Mouse (Mus musculus) stomach, embryonic 14.5 days (tissue): ENCODE data around the gene Trip6. TPM values are rescaled to one million over a fixed set of nuclear protein-coding genes. Genes with fewer than 3 reads are reported as not detected.

Source experiments
- ATAC-seq: fragments of 200-750 bp; cut with Nextera tagmentation; 2 replicates; pipeline ENCODE4 v1.8.0; 2017; ENCODE audit warnings: low read depth, moderate TSS enrichment; ENCODE audit not compliant: insufficient number of reproducible peaks, insufficient read depth, low FRiP score
- H3K27ac ChIP-seq: fragments of 300-500 bp; sonication (generic); 2 replicates; pipeline ENCODE4 v1.5.1; 2014; ENCODE audit warnings: mild to moderate bottlenecking, low read length, moderate library complexity, mixed read lengths
- H3K27me3 ChIP-seq: fragments of 300-500 bp; sonication (generic); 2 replicates; pipeline ENCODE4 v1.6.1; 2014; ENCODE audit warnings: low read length, control low read depth, mixed read lengths; ENCODE audit not compliant: control insufficient read depth, insufficient read depth
- H3K36me3 ChIP-seq: fragments of 300-500 bp; sonication (generic); 2 replicates; pipeline ENCODE4 v1.6.1; 2014; ENCODE audit warnings: mild to moderate bottlenecking, control low read depth, low read length, moderate library complexity, mixed read lengths; ENCODE audit not compliant: control insufficient read depth, insufficient read depth
- H3K4me1 ChIP-seq: fragments of 300-500 bp; sonication (generic); 2 replicates; pipeline ENCODE4 v1.6.1; 2014; ENCODE audit warnings: low read length, control low read depth, mixed read lengths; ENCODE audit not compliant: control insufficient read depth, insufficient read depth
- H3K4me2 ChIP-seq: fragments of 300-500 bp; sonication (generic); replicated peaks from 2 replicates; pipeline ENCODE4 v1.6.1; 2014; ENCODE audit warnings: low read depth, low read length, control low read depth
- H3K4me3 ChIP-seq: fragments of 300-500 bp; sonication (generic); 2 replicates; pipeline ENCODE4 v1.5.1; 2014; ENCODE audit warnings: low read depth, low read length, control low read depth
- H3K9ac ChIP-seq: fragments of 300-500 bp; sonication (generic); replicated peaks from 2 replicates; pipeline ENCODE4 v1.6.1; 2014; ENCODE audit warnings: low read depth, mild to moderate bottlenecking, control low read depth, low read length, moderate library complexity, mixed read lengths
- H3K9me3 ChIP-seq: fragments of 300-500 bp; sonication (generic); 2 replicates; pipeline ENCODE4 v1.6.1; 2016; ENCODE audit warnings: low read depth, low read length, control low read depth; ENCODE audit not compliant: control insufficient read depth
- WGBS: fragments of 180-500 bp; shearing (Covaris S2); extraction: QIAGEN DNeasy Blood & Tissue Kit; methylation state at CpG from one replicate; pipeline ENCODE4 v1.1.7; 2014; 5-methylcytosine and 5-hydroxymethylcytosine counted together
- polyA plus RNA-seq: library from polyadenylated mRNA; unstranded; fragments of >200 nt; fragmentation: Nextera tagmentation; extraction: Ambion mirVana; gene quantifications from 2 replicates; pipeline ENCODE4 v1.2.1, GENCODE M21; 2014

The Trip6 gene
- polyA plus RNA-seq, 1 experiment from 2014 or later, result 76.2 TPM

GRCm38 (mm10) chr5:137313466-137314192 lies 575 bp downstream of the Trip6 start:
- H3K27ac ChIP-seq, result peak overlapping the region; percentile 92
- H3K4me1 ChIP-seq, result peaks cover 25% of the 10 kb centered on the region
- no peaks in the 10 kb centered on the region for H3K27me3 ChIP-seq
- peak overlapping the region; percentile 77 for H3K4me3 ChIP-seq
- under 1% methylated on average over 22 of the region's 22 CpGs for WGBS
- H3K4me2 ChIP-seq, result peak overlapping the region; percentile 95
- peak; percentile 43; the same call in 1 of the 2 replicates for ATAC-seq
- H3K36me3 ChIP-seq, result peaks cover 35% of the 10 kb centered on the region
- no peaks in the 10 kb centered on the region for H3K9me3 ChIP-seq
- peak overlapping the region; percentile 84 for H3K9ac ChIP-seq

- peaks cover 45% of the 10 kb centered on the region for H3K36me3 ChIP-seq
- H3K4me2 ChIP-seq, result peak overlapping the region; percentile 64
- ATAC-seq, result no peak
- no peaks in the 10 kb centered on the region for H3K9me3 ChIP-seq
- H3K9ac ChIP-seq, result no peak overlapping the region; the same call in 1 of the 2 replicates
- H3K27me3 ChIP-seq, result no peaks in the 10 kb centered on the region
- peak overlapping the region; percentile 73 for H3K4me3 ChIP-seq
- H3K4me1 ChIP-seq, result peaks cover 33% of the 10 kb centered on the region
- H3K27ac ChIP-seq, result peak overlapping the region; percentile 88; the same call in 1 of the 2 replicates
- 91% methylated on average over 4 of the region's 4 CpGs for WGBS
Measured at GRCm38 (mm10) chr5:137308356-137308755, 5.8 kb downstream of the Trip6 start.

DNA sequence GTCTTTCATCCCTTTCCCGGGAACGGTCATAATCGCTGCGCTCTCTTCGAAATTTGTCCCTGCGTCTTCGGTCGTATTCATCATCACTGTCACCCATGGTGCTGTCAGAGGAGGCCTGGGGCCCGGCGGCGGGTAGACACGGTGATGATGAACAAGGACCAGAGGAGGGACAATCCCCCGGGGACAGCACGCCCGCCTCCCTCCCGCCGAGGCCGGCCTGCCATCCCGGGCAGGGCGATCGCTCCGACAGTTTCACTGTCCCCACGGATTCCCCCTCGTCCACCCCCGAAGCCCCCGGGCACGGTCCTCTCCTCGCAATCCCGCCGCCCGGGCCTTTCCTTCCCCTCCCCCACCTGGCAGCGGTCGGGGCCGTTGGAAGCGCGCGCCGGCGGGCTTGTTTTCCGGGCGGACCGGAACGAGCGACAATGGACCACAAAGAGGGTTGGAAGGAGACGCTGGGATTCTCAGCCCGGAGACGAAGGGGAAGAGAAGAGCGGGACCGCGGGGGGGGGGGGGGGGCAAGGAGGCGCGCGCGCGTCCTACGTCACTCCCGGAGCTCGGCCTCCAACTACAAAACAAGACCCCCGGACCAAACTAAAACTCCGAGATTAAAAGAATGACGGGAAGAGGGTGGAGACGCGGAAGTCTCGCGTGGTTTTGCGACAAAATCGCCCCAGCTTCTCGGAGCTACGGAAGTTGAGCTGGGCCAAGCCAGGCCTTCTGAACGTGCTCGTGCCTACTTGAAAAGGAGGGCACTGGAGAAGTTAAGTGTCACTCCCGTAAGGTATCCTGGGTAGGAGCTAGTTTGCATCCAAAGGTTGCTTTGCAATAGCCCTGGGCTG lies 6.9 kb downstream of the Trip6 start, which contains the start of gene Srrt:
Srrt (minus strand) TSS at position 604 of the 842 bp plus-strand sequence.
- peak; percentile 85 for ATAC-seq
- Histone ChIP-seq H3K4me3 (peak within 1 kb of the TSS; percentile 73), H3K27me3 (no peaks in the 10 kb centered on the region), H3K36me3 (peaks cover 55% of the 10 kb centered on the region), H3K4me1 (peaks cover 26% of the 10 kb centered on the region), H3K27ac (peak within 1 kb of the TSS; percentile 88), H3K4me2 (peak within 1 kb of the TSS; percentile 75), H3K9ac (peak within 1 kb of the TSS; percentile 95), H3K9me3 (no peaks in the 10 kb centered on the region)
- under 1% methylated on average over 66 of the region's 72 CpGs for WGBS

DNA sequence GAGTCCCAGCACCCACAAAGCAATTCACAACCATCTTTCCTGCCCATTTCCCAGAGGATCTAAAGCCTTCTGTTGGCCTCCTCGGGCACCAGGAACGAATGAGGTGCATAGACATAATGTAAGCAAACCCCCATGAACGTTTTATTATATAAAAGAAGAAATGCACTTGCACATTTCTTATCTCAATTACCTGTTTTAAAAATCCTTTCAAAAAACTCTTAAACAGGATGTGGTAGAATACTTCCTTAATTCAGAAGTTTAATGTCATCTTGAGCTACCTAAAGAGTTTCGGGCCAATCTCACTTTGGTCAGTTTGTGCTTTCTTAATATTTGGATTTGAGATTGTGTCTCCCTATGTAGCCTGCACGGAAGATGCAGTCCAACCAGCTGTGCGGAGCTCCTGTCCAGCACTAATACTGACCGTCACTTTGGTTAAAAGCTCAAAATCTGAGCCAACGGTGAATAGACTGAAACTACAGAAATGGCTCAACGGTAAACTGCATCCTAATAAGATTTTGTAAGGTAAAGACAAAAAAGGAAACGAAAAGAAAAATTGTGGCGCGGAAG lies 7.7 kb downstream of the Trip6 start:
- Histone ChIP-seq H3K27ac (peak overlapping the region; percentile 88), H3K9ac (peak overlapping the region; percentile 95), H3K4me3 (peak overlapping the region; percentile 73), H3K4me2 (peak overlapping the region; percentile 75), H3K27me3 (no peaks in the 10 kb centered on the region), H3K36me3 (peaks cover 60% of the 10 kb centered on the region), H3K4me1 (peaks cover 21% of the 10 kb centered on the region), H3K9me3 (no peaks in the 10 kb centered on the region)
- no peak for ATAC-seq
- 10% methylated on average over 12 of the region's 12 CpGs for WGBS

DNA sequence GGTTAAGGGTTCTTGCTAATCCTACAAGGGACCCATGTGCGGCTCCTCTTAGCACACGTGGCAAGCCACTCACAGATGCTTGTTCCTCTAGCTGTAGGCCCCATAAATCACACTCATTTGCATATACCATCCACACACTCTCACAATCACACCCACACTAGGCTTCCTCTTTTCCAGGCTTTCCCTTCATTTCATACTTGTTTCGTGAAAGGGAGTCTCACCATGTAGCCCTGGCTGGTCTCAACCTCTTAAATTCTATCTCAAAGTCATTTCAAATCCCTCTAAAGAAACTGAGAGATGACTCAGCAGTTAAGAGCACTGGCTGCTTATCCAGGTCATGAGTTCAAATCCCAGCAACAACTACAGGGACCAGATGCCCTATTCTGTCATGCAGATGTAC lies 8.4 kb downstream of the Trip6 start:
- Histone ChIP-seq H3K36me3 (peaks cover 63% of the 10 kb centered on the region), H3K27ac (no peak overlapping the region), H3K4me2 (peak overlapping the region; percentile 75), H3K9me3 (no peaks in the 10 kb centered on the region), H3K4me1 (peaks cover 21% of the 10 kb centered on the region), H3K9ac (no peak overlapping the region), H3K4me3 (peak overlapping the region; percentile 73; the same call in 1 of the 2 replicates), H3K27me3 (no peaks in the 10 kb centered on the region)
- WGBS, result 41% methylated on average over 3 of the region's 3 CpGs
- no peak for ATAC-seq

- no peak overlapping the region for H3K27ac ChIP-seq
- peak overlapping the region; percentile 75; the same call in 1 of the 2 replicates for H3K4me2 ChIP-seq
- no peak overlapping the region for H3K9ac ChIP-seq
- H3K4me3 ChIP-seq, result no peak overlapping the region
- 43% methylated on average over 4 of the region's 4 CpGs for WGBS
- H3K27me3 ChIP-seq, result no peaks in the 10 kb centered on the region
- H3K36me3 ChIP-seq, result peaks cover 63% of the 10 kb centered on the region
- no peak for ATAC-seq
- peaks cover 21% of the 10 kb centered on the region for H3K4me1 ChIP-seq
- no peaks in the 10 kb centered on the region for H3K9me3 ChIP-seq
Measured at GRCm38 (mm10) chr5:137304816-137305215, 9.4 kb downstream of the Trip6 start.

- H3K9me3 ChIP-seq, result no peaks in the 10 kb centered on the region
- peaks cover 63% of the 10 kb centered on the region for H3K36me3 ChIP-seq
- H3K4me3 ChIP-seq, result no peak overlapping the region
- H3K27ac ChIP-seq, result no peak overlapping the region
- H3K4me1 ChIP-seq, result peaks cover 21% of the 10 kb centered on the region
- H3K9ac ChIP-seq, result no peak overlapping the region
- H3K27me3 ChIP-seq, result no peaks in the 10 kb centered on the region
- WGBS, result 76% methylated on average over 3 of the region's 3 CpGs
- ATAC-seq, result no peak
- no peak overlapping the region for H3K4me2 ChIP-seq
Measured at GRCm38 (mm10) chr5:137304165-137304564, 10.0 kb downstream of the Trip6 start.

- Histone ChIP-seq H3K27me3 (no peaks in the 10 kb centered on the region), H3K36me3 (peaks cover 63% of the 10 kb centered on the region), H3K9me3 (no peaks in the 10 kb centered on the region), H3K9ac (no peak overlapping the region), H3K27ac (no peak overlapping the region), H3K4me1 (peaks cover 21% of the 10 kb centered on the region), H3K4me2 (no peak overlapping the region), H3K4me3 (no peak overlapping the region)
- ATAC-seq, result no peak
- WGBS, result 72% methylated on average over 4 of the region's 4 CpGs
Measured at GRCm38 (mm10) chr5:137303609-137304008, 10.6 kb downstream of the Trip6 start.
